Mouse (Mus musculus): Measurements from ENCODE around the gene Necab2.

Gene Necab2

DNA sequence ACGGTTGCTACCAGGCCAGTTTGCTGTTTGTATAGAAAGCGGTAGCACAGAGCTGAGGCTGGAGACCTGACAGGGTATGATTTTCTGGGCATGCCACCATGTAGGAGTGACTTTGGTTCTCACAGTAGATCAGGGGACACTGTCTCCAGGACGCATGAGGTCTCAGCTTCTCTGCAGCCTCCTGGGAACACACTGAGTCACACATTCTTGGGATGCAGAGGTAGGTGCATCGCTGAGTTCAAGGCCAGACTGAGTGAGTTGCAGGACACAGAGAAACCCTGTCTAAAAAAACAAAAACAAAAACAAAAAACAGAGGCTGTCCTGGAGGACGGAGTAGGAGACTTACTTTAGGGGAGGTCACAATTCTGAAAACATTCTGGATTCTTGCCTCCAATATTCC is 6.4 kb downstream of the Necab2 start:
- no peak for DNase-seq (ENCODE audit: low spot score)

GRCm38 (mm10) chr8:119456045-119456444 is 9.5 kb downstream of the Necab2 start:
- no peak for DNase-seq (ENCODE audit: low spot score)

- DNase-seq (ENCODE audit: low spot score): peak; percentile 81
Observed at GRCm38 (mm10) chr8:119459724-119460123, 13.2 kb downstream of the Necab2 start.

- DNase-seq (ENCODE audit: low spot score): peak; percentile 66
Observed at GRCm38 (mm10) chr8:119461356-119461755, 14.8 kb downstream of the Necab2 start.

- no peak for DNase-seq (ENCODE audit: low spot score)
Observed at GRCm38 (mm10) chr8:119463709-119464108, 17.2 kb downstream of the Necab2 start.

GRCm38 (mm10) chr8:119466105-119466504 is 19.6 kb downstream of the Necab2 start:
- peak; percentile 45 for DNase-seq (ENCODE audit: low spot score)

GRCm38 (mm10) chr8:119466794-119467193 is 20.3 kb downstream of the Necab2 start:
- no peak for DNase-seq (ENCODE audit: low spot score)

DNA sequence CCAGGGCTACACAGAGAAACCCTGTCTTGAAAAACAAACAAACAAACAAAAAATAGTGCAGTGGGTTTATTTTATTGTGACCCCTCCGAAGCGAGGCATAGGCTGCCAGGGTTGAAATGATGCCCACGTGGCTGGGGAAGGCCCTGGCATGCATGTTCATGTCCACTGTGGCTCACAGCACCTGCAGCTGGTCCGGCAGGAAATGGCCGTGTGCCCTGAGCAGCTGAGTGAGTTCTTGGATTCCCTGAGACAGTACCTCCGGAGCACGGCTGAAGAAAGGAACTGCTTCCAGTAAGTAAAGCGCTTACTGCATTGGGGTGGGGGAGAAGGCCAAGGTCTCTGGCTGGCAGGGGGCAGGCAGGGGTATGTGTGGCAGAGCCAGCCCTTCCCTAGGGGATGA is 21.6 kb downstream of the Necab2 start:
- DNase-seq (ENCODE audit: low spot score): no peak

- DNase-seq (ENCODE audit: low spot score): no peak
Observed at GRCm38 (mm10) chr8:119478684-119479083, 32.2 kb downstream of the Necab2 start.

DNA sequence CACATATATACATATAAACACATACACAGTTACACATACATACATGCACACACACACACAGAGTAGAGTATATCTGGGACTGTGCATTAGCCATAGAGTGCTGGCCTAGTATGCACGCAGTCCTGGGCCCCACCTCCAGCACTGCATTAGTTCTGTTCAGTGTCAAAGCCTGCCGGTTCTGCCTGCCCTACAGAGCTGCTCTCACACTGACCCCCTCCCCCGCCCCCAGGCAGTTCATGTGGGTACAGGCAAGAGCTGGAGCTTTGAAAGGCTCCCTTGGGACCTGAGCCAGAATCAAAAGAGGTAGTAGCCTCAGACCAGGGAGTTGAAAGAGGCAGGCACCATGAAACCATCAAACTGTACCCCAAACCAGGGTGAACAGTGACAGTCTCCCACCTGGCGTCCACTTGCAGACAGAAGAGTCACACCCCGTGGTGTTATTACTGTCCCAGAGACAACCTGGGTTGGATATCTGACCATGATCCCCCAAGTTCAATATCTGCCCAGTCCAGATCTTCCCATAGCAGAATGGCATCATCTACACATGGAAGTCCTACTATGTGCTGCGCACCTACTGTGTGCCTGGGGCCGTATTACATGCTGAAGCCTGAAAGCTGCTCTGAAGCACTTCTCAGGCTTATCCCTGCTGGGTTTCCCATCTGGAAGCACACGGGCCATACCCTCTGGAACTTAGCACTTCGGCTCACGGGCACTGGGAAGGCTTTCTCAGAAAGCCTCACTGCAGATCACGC is 37.8 kb downstream of the Necab2 start:
- peak; percentile 63 for DNase-seq (ENCODE audit: low spot score)

DNA sequence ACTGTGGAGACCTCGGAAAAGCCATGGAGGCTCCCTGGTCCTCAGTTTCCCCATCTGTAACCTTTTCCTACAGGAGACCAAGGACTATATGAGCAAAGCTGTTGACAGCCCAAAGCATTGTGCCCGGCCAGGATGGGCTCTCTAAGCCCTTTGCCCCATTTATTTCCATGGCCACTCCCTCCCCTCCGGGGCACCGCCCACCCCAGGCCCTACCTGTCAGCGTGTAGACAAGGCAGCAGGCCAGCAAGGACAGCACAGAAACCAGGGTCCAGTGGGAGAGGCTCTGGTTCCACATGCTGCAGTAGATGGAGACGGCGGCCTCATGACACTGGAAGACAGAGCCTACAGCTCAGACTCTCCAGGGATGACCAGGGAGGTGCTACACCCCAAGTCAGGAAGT is 40.6 kb downstream of the Necab2 start:
- DNase-seq (ENCODE audit: low spot score): no peak

DNA sequence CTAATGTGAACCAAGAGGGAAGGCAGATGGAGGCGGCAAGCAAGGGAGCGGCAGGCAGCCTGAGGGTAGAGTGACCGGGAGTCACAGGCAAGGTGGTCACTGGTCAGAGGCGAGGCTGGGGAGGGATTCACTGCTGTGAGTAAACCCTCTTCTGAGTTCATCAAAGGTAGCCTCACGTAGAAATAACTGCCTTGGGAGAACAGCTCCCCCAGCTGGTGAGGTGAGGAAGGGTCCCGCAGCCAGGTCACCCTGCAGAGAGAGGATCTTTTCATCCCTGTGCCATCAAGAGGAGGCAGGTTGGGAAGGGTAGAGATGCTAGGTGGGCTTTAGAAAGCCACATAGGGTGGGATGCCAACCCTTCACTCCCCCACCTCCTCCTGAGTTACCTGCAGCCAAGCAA is 50.3 kb downstream of the Necab2 start:
- peak; percentile 58 for DNase-seq (ENCODE audit: low spot score)

GRCm38 (mm10) chr8:119499836-119500235 is 53.3 kb downstream of the Necab2 start:
- DNase-seq (ENCODE audit: low spot score): peak; percentile 40

DNA sequence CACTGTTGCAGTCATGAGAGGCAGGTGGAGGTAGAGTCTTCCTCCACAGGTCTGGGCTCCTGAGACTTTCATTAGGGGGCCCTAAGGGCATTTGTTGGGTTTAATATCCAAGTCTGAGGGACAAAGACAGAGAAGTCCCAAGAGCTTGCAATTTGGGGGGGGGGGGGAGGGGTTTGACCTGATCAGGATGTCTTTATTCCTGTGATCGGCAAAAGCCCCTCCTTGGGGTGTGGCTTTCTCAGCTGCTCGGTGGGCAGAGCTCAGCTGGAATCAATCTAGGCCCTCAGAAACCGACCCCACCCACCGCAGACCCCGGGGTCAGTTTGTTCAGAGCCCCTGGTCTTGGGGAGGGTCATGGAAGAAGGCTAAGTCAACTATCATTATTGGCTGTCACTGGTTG is 55.1 kb downstream of the Necab2 start, which contains the start of gene Slc38a8:
TSS of gene Slc38a8 (minus strand) at position 101 of the 400 bp plus-strand sequence.
- DNase-seq (ENCODE audit: low spot score): no peak

- DNase-seq (ENCODE audit: low spot score): no peak
Observed at GRCm38 (mm10) chr8:119502111-119502510, 55.6 kb downstream of the Necab2 start.

DNA sequence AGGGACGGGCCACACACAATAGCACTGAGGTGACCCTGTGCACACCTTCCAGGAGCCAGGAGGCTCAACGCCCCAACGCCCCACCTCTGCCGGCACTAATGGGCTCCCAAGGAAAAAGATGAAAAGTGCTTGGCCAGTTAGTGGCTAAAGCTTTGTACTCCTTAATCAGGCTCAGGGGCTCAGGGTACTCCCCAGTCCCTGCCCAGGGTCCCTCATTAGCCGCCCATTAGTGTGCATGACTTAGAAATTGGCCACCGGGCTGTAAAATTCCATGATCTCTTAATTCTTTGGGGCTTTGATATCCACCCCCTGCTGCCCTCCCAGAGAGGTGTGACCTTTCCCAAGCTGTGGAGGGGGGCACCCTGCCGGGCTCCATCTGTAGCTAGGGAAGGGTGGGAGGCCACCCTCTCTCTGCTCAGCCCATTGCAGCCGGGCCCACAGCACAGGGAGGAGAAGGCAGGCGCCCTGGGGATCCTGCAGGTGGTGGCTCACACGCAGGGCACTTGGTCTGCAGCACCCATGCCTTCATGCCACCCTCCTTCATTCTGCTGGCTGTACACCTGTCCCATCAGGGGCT is 56.8 kb downstream of the Necab2 start:
- no peak for DNase-seq (ENCODE audit: low spot score)

- peak; percentile 80 for DNase-seq (ENCODE audit: low spot score)
Observed at GRCm38 (mm10) chr8:119505488-119505887, 59.0 kb downstream of the Necab2 start.

DNA sequence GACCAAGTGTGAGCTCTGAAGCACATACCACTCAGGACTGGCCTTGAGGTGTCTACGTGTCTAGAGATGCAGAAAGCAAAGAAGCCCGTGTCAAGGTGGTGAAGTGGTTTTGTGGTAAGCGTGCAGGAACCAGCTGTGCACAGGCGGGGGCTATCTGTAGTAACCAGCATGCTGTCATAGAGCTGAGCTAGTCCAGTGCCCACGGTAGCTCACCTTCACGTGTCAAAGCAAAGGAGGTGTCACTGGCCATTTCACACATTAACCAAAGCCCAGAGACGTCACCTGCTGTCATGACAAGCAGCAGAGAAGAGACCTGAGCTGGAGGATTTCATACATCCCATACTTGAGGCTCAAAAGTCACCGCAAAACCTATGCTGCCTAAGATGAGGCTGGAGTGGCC is 59.6 kb downstream of the Necab2 start:
- DNase-seq (ENCODE audit: low spot score): no peak

DNA sequence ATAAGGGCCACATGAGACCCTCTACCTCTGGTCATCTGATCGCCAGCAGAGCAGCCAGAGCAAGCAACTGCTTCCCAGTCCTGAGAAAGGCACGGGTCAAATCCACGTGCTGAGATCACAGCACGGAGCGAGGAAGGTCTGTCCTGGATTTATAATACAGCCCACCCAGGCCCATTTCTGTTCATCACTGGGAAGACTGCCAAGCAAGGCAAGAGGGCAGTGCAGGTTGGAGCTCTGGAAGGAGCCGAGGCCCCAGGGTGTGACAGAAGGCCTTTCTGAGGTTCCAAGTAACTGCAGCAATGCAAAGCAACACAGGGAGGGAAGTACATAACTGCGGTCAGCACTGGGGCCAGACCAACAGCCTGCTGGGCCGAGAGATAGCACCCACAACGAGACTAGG is 64.0 kb downstream of the Necab2 start:
- peak; percentile 71 for DNase-seq (ENCODE audit: low spot score)

- no peak for DNase-seq (ENCODE audit: low spot score)
Observed at GRCm38 (mm10) chr8:119511722-119512121, 65.2 kb downstream of the Necab2 start.

- DNase-seq (ENCODE audit: low spot score): peak; percentile 25
Observed at GRCm38 (mm10) chr8:119513405-119513804, 66.9 kb downstream of the Necab2 start.

DNA sequence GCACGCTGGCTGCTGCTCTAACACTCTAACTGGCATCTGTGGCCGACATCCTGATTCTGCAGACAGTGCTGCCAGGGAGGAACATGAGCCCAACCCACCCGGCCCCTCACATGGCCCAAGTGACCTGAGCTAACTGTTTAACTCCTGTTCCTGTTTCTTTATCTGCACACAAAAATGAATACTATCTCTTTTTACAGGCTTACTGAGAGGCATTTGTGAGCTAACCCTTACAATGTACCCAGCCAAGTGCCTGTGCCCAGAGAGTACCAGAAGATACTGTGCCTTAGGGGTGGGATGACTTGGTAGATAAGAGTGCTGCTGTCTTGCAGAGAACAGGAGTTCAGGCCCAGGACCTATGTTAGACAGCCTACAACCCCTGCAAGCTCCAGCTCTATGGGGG is 68.4 kb downstream of the Necab2 start:
- no peak for DNase-seq (ENCODE audit: low spot score)

- no peak for DNase-seq (ENCODE audit: low spot score)
Observed at GRCm38 (mm10) chr8:119515767-119516166, 69.2 kb downstream of the Necab2 start.

DNA sequence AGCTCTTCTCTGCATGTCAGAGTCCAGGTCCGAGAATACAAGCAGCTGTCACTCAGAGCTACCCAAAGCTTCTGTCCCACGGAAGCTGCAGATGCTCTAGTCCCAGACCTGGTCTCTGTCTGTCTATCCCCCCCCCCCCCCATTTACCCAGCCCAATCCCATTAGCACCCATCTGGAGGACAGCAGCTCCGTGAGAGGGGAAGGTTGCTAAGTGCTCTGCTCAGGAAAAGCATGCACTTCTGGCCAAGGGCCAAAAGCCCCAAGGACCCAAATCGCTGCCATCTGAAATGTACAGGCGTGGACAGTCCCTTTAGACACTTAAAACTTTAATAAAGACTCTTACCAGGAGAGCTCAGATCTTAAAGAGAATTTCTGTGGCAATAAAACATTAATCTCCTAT is 70.2 kb downstream of the Necab2 start:
- peak; percentile 84 for DNase-seq (ENCODE audit: low spot score)
